Mouse (Mus musculus): Measurements from ENCODE around the gene Cadm4. TPM values are rescaled to one million over a fixed set of nuclear protein-coding genes. Genes with fewer than 3 reads are reported as not detected.
A peak's percentile ranks its signal among the peaks of the same experiment; 100 is the strongest.

Cadm4 gene
- polyA plus RNA-seq, 1 experiment from 2014 or later: 81.1 TPM

GRCm38 (mm10) chr7:24454199-24454598 lies 27.6 kb upstream of the Cadm4 start:
- H3K4me2 ChIP-seq: no peak overlapping the region
- no peaks in the 10 kb centered on the region for H3K4me1 ChIP-seq
- H3K27ac ChIP-seq: no peak overlapping the region
- H3K4me3 ChIP-seq: no peak overlapping the region
- no peaks in the 10 kb centered on the region for H3K9me3 ChIP-seq
- ATAC-seq (replicated peaks): no peak
- no peaks in the 10 kb centered on the region for H3K36me3 ChIP-seq (replicated peaks)
- H3K9ac ChIP-seq: no peak overlapping the region
- 71% methylated on average over 2 of the region's 2 CpGs for WGBS
- H3K27me3 ChIP-seq (replicated peaks): no peaks in the 10 kb centered on the region

GRCm38 (mm10) chr7:24455726-24456125 lies 26.1 kb upstream of the Cadm4 start:
- no peaks in the 10 kb centered on the region for H3K9me3 ChIP-seq
- 80% methylated on average over 5 of the region's 5 CpGs for WGBS
- H3K27ac ChIP-seq: no peak overlapping the region
- no peak for ATAC-seq (replicated peaks)
- no peak overlapping the region for H3K4me2 ChIP-seq
- no peak overlapping the region for H3K9ac ChIP-seq
- H3K4me3 ChIP-seq: no peak overlapping the region
- H3K4me1 ChIP-seq: no peaks in the 10 kb centered on the region
- H3K36me3 ChIP-seq (replicated peaks): no peaks in the 10 kb centered on the region
- H3K27me3 ChIP-seq (replicated peaks): no peaks in the 10 kb centered on the region

GRCm38 (mm10) chr7:24457726-24458370 lies 24.0 kb upstream of the Cadm4 start:
- no peak overlapping the region for H3K4me3 ChIP-seq
- 70% methylated on average over 10 of the region's 10 CpGs for WGBS
- no peak overlapping the region for H3K27ac ChIP-seq
- H3K9me3 ChIP-seq: no peaks in the 10 kb centered on the region
- H3K4me1 ChIP-seq: peaks cover 2% of the 10 kb centered on the region; the same call in 1 of the 2 replicates
- ATAC-seq (replicated peaks): no peak
- H3K4me2 ChIP-seq: no peak overlapping the region
- H3K9ac ChIP-seq: no peak overlapping the region
- H3K36me3 ChIP-seq (replicated peaks): no peaks in the 10 kb centered on the region
- no peaks in the 10 kb centered on the region for H3K27me3 ChIP-seq (replicated peaks)

- Histone ChIP-seq H3K9me3 (no peaks in the 10 kb centered on the region), H3K27me3 (replicated peaks) (no peaks in the 10 kb centered on the region), H3K36me3 (replicated peaks) (no peaks in the 10 kb centered on the region), H3K9ac (no peak overlapping the region), H3K27ac (no peak overlapping the region), H3K4me2 (no peak overlapping the region), H3K4me1 (peaks cover 6% of the 10 kb centered on the region; the same call in 1 of the 2 replicates), H3K4me3 (no peak overlapping the region)
- WGBS: 78% methylated on average over 5 of the region's 5 CpGs
- no peak for ATAC-seq (replicated peaks)
Observed at GRCm38 (mm10) chr7:24459440-24459839, 22.4 kb upstream of the Cadm4 start.

GRCm38 (mm10) chr7:24459843-24460242 lies 22.0 kb upstream of the Cadm4 start:
- Histone ChIP-seq H3K27me3 (replicated peaks) (no peaks in the 10 kb centered on the region), H3K4me1 (peaks cover 6% of the 10 kb centered on the region; the same call in 1 of the 2 replicates), H3K36me3 (replicated peaks) (no peaks in the 10 kb centered on the region), H3K4me3 (no peak overlapping the region), H3K9ac (no peak overlapping the region), H3K9me3 (no peaks in the 10 kb centered on the region), H3K27ac (no peak overlapping the region), H3K4me2 (no peak overlapping the region)
- no peak for ATAC-seq (replicated peaks)
- WGBS: 73% methylated on average over 3 of the region's 3 CpGs

- WGBS: 67% methylated on average over 14 of the region's 14 CpGs
- Histone ChIP-seq H3K27ac (no peak overlapping the region), H3K9ac (no peak overlapping the region), H3K4me1 (peaks cover 6% of the 10 kb centered on the region; the same call in 1 of the 2 replicates), H3K27me3 (replicated peaks) (no peaks in the 10 kb centered on the region), H3K36me3 (replicated peaks) (no peaks in the 10 kb centered on the region), H3K9me3 (no peaks in the 10 kb centered on the region), H3K4me2 (no peak overlapping the region), H3K4me3 (no peak overlapping the region)
- ATAC-seq (replicated peaks): no peak
Observed at GRCm38 (mm10) chr7:24461376-24462051, 20.3 kb upstream of the Cadm4 start.

- no peak within 1 kb of the TSS for H3K9ac ChIP-seq
- 7% methylated on average over 27 of the region's 27 CpGs for WGBS
- 0 out of 2 replicates have a peak, but pooled peaks have one; percentile 27 for ATAC-seq (replicated peaks)
Observed at GRCm38 (mm10) chr7:24462388-24463319, 19.2 kb upstream of the Cadm4 start, which contains the start of gene Plaur. TSS of gene Plaur (plus strand) at chr7:24462484.

GRCm38 (mm10) chr7:24466835-24467234 lies 15.0 kb upstream of the Cadm4 start:
- no peak overlapping the region for H3K9ac ChIP-seq
- 92% methylated on average over 6 of the region's 6 CpGs for WGBS
- no peak for ATAC-seq (replicated peaks)

More at GRCm38 (mm10) chr7:24462388-24463319, 19.2 kb upstream of the Cadm4 start, which contains the start of gene Plaur:
- no peak within 1 kb of the TSS for H3K27ac ChIP-seq
- H3K4me1 ChIP-seq: peaks cover 6% of the 10 kb centered on the region; the same call in 1 of the 2 replicates
- no peaks in the 10 kb centered on the region for H3K9me3 ChIP-seq
- H3K27me3 ChIP-seq (replicated peaks): no peaks in the 10 kb centered on the region
- no peaks in the 10 kb centered on the region for H3K36me3 ChIP-seq (replicated peaks)
- peak within 1 kb of the TSS; percentile 17; the same call in 1 of the 2 replicates for H3K4me2 ChIP-seq
- no peak within 1 kb of the TSS for H3K4me3 ChIP-seq

GRCm38 (mm10) chr7:24467886-24468285 lies 13.9 kb upstream of the Cadm4 start:
- Histone ChIP-seq H3K4me1 (peaks cover 4% of the 10 kb centered on the region; the same call in 1 of the 2 replicates), H3K36me3 (replicated peaks) (no peaks in the 10 kb centered on the region), H3K9me3 (no peaks in the 10 kb centered on the region), H3K4me3 (no peak overlapping the region), H3K4me2 (no peak overlapping the region), H3K27ac (no peak overlapping the region), H3K27me3 (replicated peaks) (no peaks in the 10 kb centered on the region), H3K9ac (no peak overlapping the region)
- 83% methylated on average over 5 of the region's 5 CpGs for WGBS
- ATAC-seq (replicated peaks): no peak

More at GRCm38 (mm10) chr7:24466835-24467234, 15.0 kb upstream of the Cadm4 start:
- Histone ChIP-seq H3K27me3 (replicated peaks) (no peaks in the 10 kb centered on the region), H3K36me3 (replicated peaks) (no peaks in the 10 kb centered on the region), H3K4me3 (no peak overlapping the region), H3K4me1 (peaks cover 6% of the 10 kb centered on the region; the same call in 1 of the 2 replicates), H3K4me2 (no peak overlapping the region), H3K9me3 (no peaks in the 10 kb centered on the region), H3K27ac (no peak overlapping the region)

GRCm38 (mm10) chr7:24469126-24469525 lies 12.7 kb upstream of the Cadm4 start:
- Histone ChIP-seq H3K9ac (no peak overlapping the region), H3K4me1 (no peaks in the 10 kb centered on the region), H3K9me3 (no peaks in the 10 kb centered on the region), H3K36me3 (replicated peaks) (no peaks in the 10 kb centered on the region), H3K4me3 (no peak overlapping the region), H3K4me2 (no peak overlapping the region), H3K27me3 (replicated peaks) (no peaks in the 10 kb centered on the region), H3K27ac (no peak overlapping the region)
- WGBS: 89% methylated on average over 3 of the region's 3 CpGs
- ATAC-seq (replicated peaks): no peak

GRCm38 (mm10) chr7:24470356-24470755 lies 11.5 kb upstream of the Cadm4 start:
- H3K27ac ChIP-seq: no peak overlapping the region
- H3K36me3 ChIP-seq (replicated peaks): no peaks in the 10 kb centered on the region
- no peak overlapping the region for H3K9ac ChIP-seq

GRCm38 (mm10) chr7:24472442-24472841 lies 9.4 kb upstream of the Cadm4 start:
- H3K27me3 ChIP-seq (replicated peaks): no peaks in the 10 kb centered on the region
- H3K4me1 ChIP-seq: no peaks in the 10 kb centered on the region
- no peak overlapping the region for H3K27ac ChIP-seq
- H3K9me3 ChIP-seq: no peaks in the 10 kb centered on the region
- H3K9ac ChIP-seq: no peak overlapping the region
- 68% methylated on average over 6 of the region's 6 CpGs for WGBS
- no peaks in the 10 kb centered on the region for H3K36me3 ChIP-seq (replicated peaks)
- H3K4me2 ChIP-seq: no peak overlapping the region
- no peak overlapping the region for H3K4me3 ChIP-seq
- peak; percentile 49; the same call in 1 of the 2 replicates for ATAC-seq (replicated peaks)

More at GRCm38 (mm10) chr7:24470356-24470755, 11.5 kb upstream of the Cadm4 start:
- Histone ChIP-seq H3K27me3 (replicated peaks) (no peaks in the 10 kb centered on the region), H3K4me2 (no peak overlapping the region), H3K4me3 (no peak overlapping the region), H3K9me3 (no peaks in the 10 kb centered on the region), H3K4me1 (no peaks in the 10 kb centered on the region)
- no peak for ATAC-seq (replicated peaks)
- 95% methylated on average over 7 of the region's 7 CpGs for WGBS
